Mouse (Mus musculus) left cerebral cortex, postnatal 25 days (tissue): ENCODE results near the gene Gm42674. TPM values are rescaled to one million over a fixed set of nuclear protein-coding genes. Genes with fewer than 3 reads are reported as not detected.

ENCODE experiments used
- DNase-seq, 2 experiments: peaks; one replicate each; pipeline ENCODE4 v3.0.0; 2022; ENCODE audit warnings: low spot score in 2 of 2, mixed read lengths in 1 of 2
- intact Hi-C: fragments of 180-260 bp; cut with DNase I; formaldehyde crosslinking; loops from one replicate; pipeline ENCODE4 v1.15.1; 2025
- total RNA-seq, 2 experiments: library from RNA; stranded (reverse); gene quantifications; 2 replicates each; pipeline ENCODE4 v1.2.3; 2021

The Gm42674 gene
- total RNA-seq, 2 experiments from 2014 or later: not detected

DNA sequence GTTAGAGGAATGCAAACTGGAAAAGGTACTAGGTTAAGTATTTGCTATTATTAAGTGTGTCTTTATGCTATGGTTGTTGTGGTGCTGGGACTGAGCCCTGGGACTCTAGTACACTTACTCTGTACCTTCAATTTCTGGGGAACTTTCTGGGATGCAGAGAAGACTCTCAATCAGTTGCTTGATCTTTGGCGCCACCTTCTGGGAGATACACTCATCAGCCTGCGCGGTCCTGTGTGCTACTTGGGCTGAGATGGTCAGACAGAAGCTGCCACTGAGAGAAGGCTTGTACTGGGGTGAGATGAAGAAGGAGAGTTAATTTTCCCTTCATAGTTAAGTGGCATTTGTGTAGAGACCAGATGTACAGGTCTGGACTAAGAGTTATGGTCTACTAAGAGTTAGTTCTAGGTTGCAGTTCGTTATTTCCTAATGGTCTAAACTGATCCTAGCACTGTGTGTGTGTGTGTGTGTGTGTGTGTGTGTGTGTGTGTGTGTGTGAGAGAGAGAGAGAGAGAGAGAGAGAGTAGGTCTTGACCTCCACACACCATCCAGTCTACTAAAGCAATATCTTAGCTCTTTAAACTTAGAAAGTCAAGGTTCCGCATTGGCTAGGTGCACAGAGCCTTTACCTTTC is 51.3 kb downstream of the Gm42674 start:
- intact Hi-C loops: loop anchor here (1.0 to 10.0 kb wide), 4 partner anchors 38 to 238 kb away; partner anchors contain the start of genes Chtop and Snapin
- peak; percentile 85 to 88 for DNase-seq

DNA sequence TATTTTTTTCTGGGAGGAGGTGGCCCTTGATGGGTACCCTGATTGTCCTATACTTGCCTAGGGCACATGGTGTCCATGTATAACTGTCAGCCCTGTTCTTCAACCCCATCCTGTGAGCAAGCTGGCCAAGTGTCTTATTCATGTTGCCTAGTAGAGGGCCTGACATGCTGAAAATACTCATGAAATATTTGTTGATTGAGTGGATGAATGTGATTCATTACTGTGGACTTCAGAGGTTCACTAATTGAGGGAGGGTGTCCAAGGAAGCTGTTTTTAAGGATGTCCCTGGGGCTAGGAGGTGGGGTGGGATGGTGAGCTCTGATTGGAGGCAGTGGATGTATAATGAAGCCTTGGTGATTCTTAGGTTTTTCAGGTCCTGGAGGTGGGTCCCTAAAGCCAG is 52.0 kb downstream of the Gm42674 start, which contains the start of gene S100a7a:
S100a7a (plus strand) TSS at position 301 of the 400 bp plus-strand sequence.
- intact Hi-C loops: loop anchor here (1.0 to 10.0 kb wide), 4 partner anchors 39 to 239 kb away; partner anchors contain the start of genes Chtop and Snapin

More for the DNA sequence above, 52.0 kb downstream of the Gm42674 start, which contains the start of gene S100a7a:
- no peak for DNase-seq

Other genes starting within 250 kb of the Gm42674 start
- 1 to 10 TPM; 7.2 to 8.1 TPM for gene Slc27a3, start 212.0 kb upstream of the Gm42674 start, total RNA-seq
- gene Ints3, start 168.3 kb upstream of the Gm42674 start, total RNA-seq: 10 to 100 TPM; 64.3 to 70.2 TPM
- gene Npr1, start 136.0 kb upstream of the Gm42674 start, total RNA-seq: 1 to 10 TPM; 3.0 to 3.1 TPM
- 10 to 100 TPM; 81.2 to 84.6 TPM for gene Ilf2, start 125.8 kb upstream of the Gm42674 start, total RNA-seq
- 10 to 100 TPM; 46.6 to 52.8 TPM for gene Snapin, start 110.9 kb upstream of the Gm42674 start, total RNA-seq
- gene Chtop, start 92.4 kb upstream of the Gm42674 start, total RNA-seq: 100 to 1,000 TPM; 177 to 179 TPM
- 100 to 1,000 TPM; 113 to 116 TPM for gene S100a1, start 87.5 kb upstream of the Gm42674 start, total RNA-seq
- 10 to 100 TPM; 17.0 to 21.1 TPM for gene S100a13, start 87.5 kb upstream of the Gm42674 start, total RNA-seq
- under 1 TPM; 0.50 to 0.71 TPM for gene S100a14, start 75.0 kb upstream of the Gm42674 start, total RNA-seq
- 10 to 100 TPM; 73.7 to 82.8 TPM for gene S100a16, start 64.7 kb upstream of the Gm42674 start, total RNA-seq
- gene S100a3, start 41.3 kb upstream of the Gm42674 start, total RNA-seq: 1 to 10 TPM; 1.1 to 1.4 TPM
- gene S100a2, start 11.7 kb upstream of the Gm42674 start, total RNA-seq: not detected
- 1 to 10 TPM; 3.6 to 7.5 TPM for gene S100a4, start 1.9 kb downstream of the Gm42674 start, total RNA-seq
- not detected for gene S100a5, start 6.6 kb downstream of the Gm42674 start, total RNA-seq
- gene S100a6, start 11.0 kb downstream of the Gm42674 start, total RNA-seq: 10 to 100 TPM; 24.6 to 31.1 TPM
- gene S100a7a, start 52.1 kb downstream of the Gm42674 start, total RNA-seq: under 1 TPM; 0.69 to 0.94 TPM
- not detected for gene S100a8, start 67.1 kb downstream of the Gm42674 start, total RNA-seq
- not detected for gene S100a9, start 93.8 kb downstream of the Gm42674 start, total RNA-seq
- not detected for gene Pglyrp4, start 125.0 kb downstream of the Gm42674 start, total RNA-seq
- gene Gm5849, start 176.0 kb downstream of the Gm42674 start, total RNA-seq: not detected